Mouse (Mus musculus) heart, embryonic 10.5 days (tissue): Measurements from ENCODE around the gene H2-DMa. TPM values are rescaled to one million over a fixed set of nuclear protein-coding genes. Genes with fewer than 3 reads are reported as not detected.
A peak's percentile ranks its signal among the peaks of the same experiment; 100 is the strongest.

Experiments
- DNase-seq: peaks from one replicate; pipeline ENCODE4 v3.0.0-alpha.2; 2017; ENCODE audit warnings: low spot score
- H3K27ac ChIP-seq: fragments of 300-500 bp; sonication (generic); 2 replicates; pipeline ENCODE4 v1.5.1; 2016; ENCODE audit warnings: mild to moderate bottlenecking
- H3K27me3 ChIP-seq: fragments of 300-500 bp; sonication (generic); 2 replicates; pipeline ENCODE4 v1.6.1; 2016; ENCODE audit warnings: mild to moderate bottlenecking; ENCODE audit not compliant: poor library complexity, insufficient read depth, severe bottlenecking
- H3K36me3 ChIP-seq: fragments of 300-500 bp; sonication (generic); 2 replicates; pipeline ENCODE4 v1.6.1; 2016; ENCODE audit warnings: mild to moderate bottlenecking, moderate library complexity
- H3K4me1 ChIP-seq: fragments of 300-500 bp; sonication (generic); 2 replicates; pipeline ENCODE4 v1.6.1; 2016; ENCODE audit warnings: mild to moderate bottlenecking
- H3K4me3 ChIP-seq: fragments of 300-500 bp; sonication (generic); 2 replicates; pipeline ENCODE4 v1.5.1; 2016; ENCODE audit warnings: mild to moderate bottlenecking, moderate library complexity
- H3K9me3 ChIP-seq: fragments of 300-500 bp; sonication (generic); 2 replicates; pipeline ENCODE4 v1.6.1; 2016; ENCODE audit warnings: mild to moderate bottlenecking, moderate library complexity
- WGBS: fragments of 180-500 bp; shearing (Covaris S2); methylation state at CpG from one replicate; pipeline ENCODE4 v1.1.7; 2016; 5-methylcytosine and 5-hydroxymethylcytosine counted together
- polyA plus RNA-seq: library from polyadenylated mRNA; unstranded; fragments of >200 nt; fragmentation: Nextera tagmentation; extraction: Ambion mirVana; gene quantifications from 2 replicates; pipeline ENCODE4 v1.2.1, GENCODE M21; 2016

H2-DMa gene
- polyA plus RNA-seq, 1 experiment from 2014 or later: 7.1 TPM

DNA sequence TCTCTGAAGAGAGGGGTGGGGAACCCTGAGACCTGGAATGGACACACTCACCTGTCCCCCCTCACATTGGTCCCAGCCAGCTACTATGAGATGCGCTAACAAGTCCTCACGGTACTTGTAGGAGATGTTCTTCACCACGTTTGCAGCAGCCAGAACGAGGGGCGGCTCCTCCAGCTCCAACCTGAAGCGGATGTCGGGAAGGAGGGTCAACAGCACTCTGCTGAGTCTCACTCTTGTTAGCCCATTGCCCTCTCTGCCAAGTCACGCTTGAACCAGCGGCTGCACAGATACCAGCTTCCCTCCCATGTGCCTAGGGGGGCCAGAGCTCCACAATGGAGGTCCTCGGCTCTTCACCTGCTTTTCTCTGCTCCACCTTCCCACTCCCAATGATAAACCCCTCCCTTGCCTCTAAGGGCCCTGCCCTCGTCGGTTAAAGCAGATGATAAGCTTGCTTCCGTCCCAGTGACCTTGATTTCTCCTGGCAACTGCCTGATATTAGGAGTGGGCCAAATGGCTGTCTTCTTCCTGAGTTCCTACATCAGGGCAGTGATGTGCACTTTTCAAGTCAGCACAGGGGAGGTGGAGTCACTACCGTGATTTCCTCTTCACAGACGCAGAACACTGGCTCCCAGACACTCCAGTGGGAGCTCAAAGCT is 64.4 kb downstream of the H2-DMa start:
- Histone ChIP-seq H3K4me1 (peaks cover 17% of the 10 kb centered on the region), H3K9me3 (no peaks in the 10 kb centered on the region), H3K27me3 (peaks cover 73% of the 10 kb centered on the region), H3K4me3 (no peak overlapping the region), H3K36me3 (no peaks in the 10 kb centered on the region), H3K27ac (no peak overlapping the region)
- WGBS: 69% methylated on average over 15 of the region's 15 CpGs
- DNase-seq: peak; percentile 66

GRCm38 (mm10) chr17:34185526-34185925 is 66.2 kb downstream of the H2-DMa start:
- Histone ChIP-seq H3K4me1 (peaks cover 17% of the 10 kb centered on the region), H3K36me3 (no peaks in the 10 kb centered on the region), H3K9me3 (no peaks in the 10 kb centered on the region), H3K27me3 (peaks cover 91% of the 10 kb centered on the region), H3K4me3 (no peak overlapping the region), H3K27ac (no peak overlapping the region)
- peak; percentile 68 for DNase-seq
- WGBS: 83% methylated on average over 9 of the region's 9 CpGs

- 5% methylated on average over 14 of the region's 14 CpGs for WGBS
- no peaks in the 10 kb centered on the region for H3K9me3 ChIP-seq
- H3K27me3 ChIP-seq: peaks cover 97% of the 10 kb centered on the region
- peak overlapping the region; percentile 56; the same call in 1 of the 2 replicates for H3K27ac ChIP-seq
- peak overlapping the region; percentile 68 for H3K4me3 ChIP-seq
- H3K36me3 ChIP-seq: no peaks in the 10 kb centered on the region
- H3K4me1 ChIP-seq: peaks cover 17% of the 10 kb centered on the region
- DNase-seq: no peak
Observed at GRCm38 (mm10) chr17:34186885-34187260, 67.5 kb downstream of the H2-DMa start.

DNA sequence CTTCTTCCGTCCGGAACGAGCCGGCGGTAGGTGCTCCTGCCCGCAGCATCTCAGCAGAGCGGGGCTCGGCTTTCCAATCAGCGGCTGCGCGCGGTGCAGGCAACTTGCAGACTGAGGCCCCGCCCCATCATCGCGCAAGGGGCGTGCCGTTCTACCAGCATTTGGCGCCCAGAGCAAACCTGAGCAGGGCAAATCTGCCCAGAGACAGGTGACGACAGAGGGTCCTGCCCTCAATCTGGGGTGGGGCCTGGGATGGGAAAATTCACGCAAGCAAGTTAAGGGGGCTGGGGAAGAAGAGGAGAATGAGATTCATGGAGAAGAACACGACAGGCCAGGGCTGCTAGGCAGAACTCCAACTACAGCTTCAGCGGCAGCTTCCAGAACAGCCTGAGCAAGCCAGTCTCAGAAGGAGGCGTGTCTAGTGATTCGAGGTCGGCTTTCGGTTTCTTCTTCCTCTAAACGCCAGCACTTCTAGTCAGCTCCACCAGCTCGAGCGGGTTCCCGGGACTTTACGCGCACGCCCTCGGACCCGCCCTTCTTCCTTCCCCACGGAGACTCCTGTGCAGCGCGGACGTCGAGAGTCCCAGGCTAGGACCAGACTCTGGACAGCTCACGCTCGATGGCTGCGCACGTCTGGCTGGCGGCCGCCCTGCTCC is 68.0 kb downstream of the H2-DMa start, which contains the start of the genes Tap1 and Psmb9:
TSS of gene Tap1 (plus strand) at position 293 of the 656 bp plus-strand sequence.
TSS of gene Psmb9 (minus strand) at position 504 of the 656 bp plus-strand sequence.
- WGBS: under 1% methylated on average over 46 of the region's 46 CpGs
- Histone ChIP-seq H3K4me3 (peak within 1 kb of the TSS; percentile 68), H3K36me3 (no peaks in the 10 kb centered on the region), H3K27ac (peak within 1 kb of the TSS; percentile 56; the same call in 1 of the 2 replicates), H3K9me3 (no peaks in the 10 kb centered on the region), H3K4me1 (peaks cover 17% of the 10 kb centered on the region), H3K27me3 (peaks cover 98% of the 10 kb centered on the region)
- peak; percentile 94 for DNase-seq

DNA sequence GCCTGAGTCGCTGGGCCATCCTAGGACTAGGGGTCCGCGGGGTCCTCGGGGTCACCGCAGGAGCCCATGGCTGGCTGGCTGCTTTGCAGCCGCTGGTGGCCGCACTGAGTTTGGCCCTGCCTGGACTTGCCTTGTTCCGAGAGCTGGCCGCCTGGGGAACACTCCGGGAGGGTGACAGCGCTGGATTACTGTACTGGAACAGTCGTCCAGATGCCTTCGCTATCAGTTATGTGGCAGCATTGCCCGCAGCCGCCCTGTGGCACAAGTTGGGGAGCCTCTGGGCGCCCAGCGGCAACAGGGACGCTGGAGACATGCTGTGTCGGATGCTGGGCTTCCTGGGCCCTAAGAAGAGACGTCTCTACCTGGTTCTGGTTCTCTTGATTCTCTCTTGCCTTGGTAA is 68.7 kb downstream of the H2-DMa start:
- Histone ChIP-seq H3K27me3 (peaks cover 98% of the 10 kb centered on the region), H3K4me3 (peak overlapping the region; percentile 68), H3K27ac (peak overlapping the region; percentile 56; the same call in 1 of the 2 replicates), H3K4me1 (peaks cover 19% of the 10 kb centered on the region), H3K9me3 (no peaks in the 10 kb centered on the region), H3K36me3 (no peaks in the 10 kb centered on the region)
- DNase-seq: peak; percentile 75
- WGBS: 7% methylated on average over 20 of the region's 20 CpGs

Other genes starting within 250 kb of the H2-DMa start
- not detected in 2 replicates for gene Gm7029, start 245.7 kb upstream of the H2-DMa start, polyA plus RNA-seq
- 3.6 and 5.2 TPM in 2 replicates for gene Kifc1, start 228.9 kb upstream of the H2-DMa start, polyA plus RNA-seq
- 0.28 and 0.73 TPM in 2 replicates for gene Platr17, start 214.4 kb upstream of the H2-DMa start, polyA plus RNA-seq
- 46.6 and 52.9 TPM in 2 replicates for gene Daxx, start 210.1 kb upstream of the H2-DMa start, polyA plus RNA-seq
- gene Tapbp, start 203.6 kb upstream of the H2-DMa start, polyA plus RNA-seq: 13.9 and 20.5 TPM in 2 replicates
- 16.0 and 17.3 TPM in 2 replicates for gene Zbtb22, start 203.6 kb upstream of the H2-DMa start, polyA plus RNA-seq
- 37.1 and 44.2 TPM in 2 replicates for gene Rgl2, start 190.0 kb upstream of the H2-DMa start, polyA plus RNA-seq
- 161 and 198 TPM in 2 replicates for gene Pfdn6, start 179.2 kb upstream of the H2-DMa start, polyA plus RNA-seq
- 35.8 and 48.1 TPM in 2 replicates for gene Wdr46, start 178.9 kb upstream of the H2-DMa start, polyA plus RNA-seq
- gene B3galt4, start 168.1 kb upstream of the H2-DMa start, polyA plus RNA-seq: 5.9 and 7.1 TPM in 2 replicates
- 47.1 and 47.5 TPM in 2 replicates for gene Vps52, start 163.7 kb upstream of the H2-DMa start, polyA plus RNA-seq
- gene Rps18, start 163.5 kb upstream of the H2-DMa start, polyA plus RNA-seq: 1,115 and 1,297 TPM in 2 replicates
- 13.0 and 16.2 TPM in 2 replicates for gene H2-K1, start 119.2 kb upstream of the H2-DMa start, polyA plus RNA-seq
- 14.4 and 15.8 TPM in 2 replicates for gene Ring1, start 94.9 kb upstream of the H2-DMa start, polyA plus RNA-seq
- 32.4 and 36.4 TPM in 2 replicates for gene H2-Ke6, start 91.5 kb upstream of the H2-DMa start, polyA plus RNA-seq
- gene Slc39a7, start 87.9 kb upstream of the H2-DMa start, polyA plus RNA-seq: 160 and 180 TPM in 2 replicates
- gene Rxrb, start 87.7 kb upstream of the H2-DMa start, polyA plus RNA-seq: 31.4 and 40.6 TPM in 2 replicates
- 0.38 and 1.0 TPM in 2 replicates for gene Col11a2, start 80.1 kb upstream of the H2-DMa start, polyA plus RNA-seq
- gene H2-Oa, start 27.2 kb upstream of the H2-DMa start, polyA plus RNA-seq: 0.62 and 0.84 TPM in 2 replicates
- gene Brd2, start 3.1 kb downstream of the H2-DMa start, polyA plus RNA-seq: 77.6 and 101 TPM in 2 replicates
- 0.18 TPM in 1 of 2 replicates, not detected in the other for gene H2-DMb2, start 23.8 kb downstream of the H2-DMa start, polyA plus RNA-seq
- gene H2-DMb1, start 33.5 kb downstream of the H2-DMa start, polyA plus RNA-seq: 0.23 and 0.29 TPM in 2 replicates
- 0.84 and 1.2 TPM in 2 replicates for gene Tap1, start 68.0 kb downstream of the H2-DMa start, polyA plus RNA-seq
- 0.41 and 0.60 TPM in 2 replicates for gene Psmb9, start 68.2 kb downstream of the H2-DMa start, polyA plus RNA-seq
- gene Psmb8, start 78.2 kb downstream of the H2-DMa start, polyA plus RNA-seq: 0.86 and 0.87 TPM in 2 replicates
- gene Tap2, start 84.0 kb downstream of the H2-DMa start, polyA plus RNA-seq: 0.48 and 0.51 TPM in 2 replicates
- gene H2-Ob, start 119.4 kb downstream of the H2-DMa start, polyA plus RNA-seq: not detected in 2 replicates
- 13.2 and 14.6 TPM in 2 replicates for gene H2-Ab1, start 138.1 kb downstream of the H2-DMa start, polyA plus RNA-seq
- gene H2-Aa, start 168.3 kb downstream of the H2-DMa start, polyA plus RNA-seq: 0.11 TPM in 1 of 2 replicates, not detected in the other
- 1.4 TPM in 2 replicates for gene H2-Eb1, start 186.3 kb downstream of the H2-DMa start, polyA plus RNA-seq
- gene H2-Eb2, start 206.1 kb downstream of the H2-DMa start, polyA plus RNA-seq: not detected in 2 replicates
- 0.05 TPM in 1 of 2 replicates, not detected in the other for gene Btnl2, start 235.3 kb downstream of the H2-DMa start, polyA plus RNA-seq